Mouse (Mus musculus): Measurements from ENCODE around the gene Btrc.

Gene Btrc

DNA sequence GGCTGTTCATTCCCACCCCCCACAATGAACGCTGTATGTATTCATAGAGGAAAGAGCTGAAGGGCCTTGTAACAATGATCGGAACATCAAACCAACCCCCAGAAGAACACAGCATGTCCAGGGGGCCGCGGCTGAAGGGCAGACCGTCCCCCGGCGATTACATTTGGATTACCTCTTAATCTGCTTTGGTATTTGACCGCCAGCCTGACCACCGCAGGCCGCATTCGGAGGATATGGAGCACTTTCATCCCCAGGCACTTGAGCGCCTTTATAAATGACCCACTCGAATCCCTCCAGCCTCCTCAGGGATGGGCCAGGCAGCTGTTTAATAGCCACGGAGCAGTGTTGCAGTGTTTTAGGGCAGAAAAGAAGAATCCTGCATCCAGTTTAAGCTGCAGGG, 203.8 kb downstream of the Btrc start:
- DNase-seq (ENCODE audit: low read depth in 2 of 2, low spot score in 2 of 2): no peak

DNA sequence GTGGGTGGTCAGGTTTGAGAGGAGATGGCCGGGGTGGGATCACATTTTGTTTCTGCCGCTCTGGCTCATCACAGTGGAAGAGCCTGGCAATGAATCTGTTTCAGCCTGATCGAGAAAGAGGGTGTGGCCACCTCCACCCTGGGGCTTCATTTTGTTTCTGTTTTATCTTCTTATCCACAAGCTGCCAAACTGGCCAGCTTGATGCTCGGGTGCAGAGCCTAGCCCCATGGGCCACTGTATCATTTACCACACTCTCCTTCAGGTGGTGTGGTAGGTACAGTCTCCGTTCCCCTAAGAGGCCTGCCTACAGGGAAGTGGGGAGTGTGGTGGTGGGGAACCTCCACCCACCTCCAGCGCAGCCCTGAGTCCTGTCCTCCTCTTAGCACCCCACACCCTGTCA, 209.5 kb downstream of the Btrc start:
- no peak for DNase-seq (ENCODE audit: low read depth in 2 of 2, low spot score in 2 of 2)

DNA sequence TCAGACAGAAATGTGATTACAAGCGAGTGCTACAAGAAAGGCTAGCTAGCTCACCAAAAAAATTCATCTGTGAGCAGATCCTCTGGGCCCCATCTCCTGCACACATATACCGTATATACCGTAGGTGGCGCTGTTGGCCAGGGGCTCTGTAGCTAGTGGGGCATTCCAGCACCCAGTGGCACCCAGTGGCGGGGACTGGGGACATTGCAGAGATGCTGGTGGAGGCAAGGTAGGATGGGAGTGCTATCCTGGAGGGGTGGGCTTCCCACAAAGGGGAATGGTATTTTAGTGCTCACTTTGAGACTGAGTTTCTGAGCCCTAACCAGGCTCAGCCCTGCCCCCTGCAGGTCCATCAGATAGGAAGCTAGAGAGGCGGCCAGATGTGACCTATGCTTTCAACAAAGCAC, 210.3 kb downstream of the Btrc start:
- peak; percentile 81 to 90 for DNase-seq (ENCODE audit: low read depth in 2 of 2, low spot score in 2 of 2)

DNA sequence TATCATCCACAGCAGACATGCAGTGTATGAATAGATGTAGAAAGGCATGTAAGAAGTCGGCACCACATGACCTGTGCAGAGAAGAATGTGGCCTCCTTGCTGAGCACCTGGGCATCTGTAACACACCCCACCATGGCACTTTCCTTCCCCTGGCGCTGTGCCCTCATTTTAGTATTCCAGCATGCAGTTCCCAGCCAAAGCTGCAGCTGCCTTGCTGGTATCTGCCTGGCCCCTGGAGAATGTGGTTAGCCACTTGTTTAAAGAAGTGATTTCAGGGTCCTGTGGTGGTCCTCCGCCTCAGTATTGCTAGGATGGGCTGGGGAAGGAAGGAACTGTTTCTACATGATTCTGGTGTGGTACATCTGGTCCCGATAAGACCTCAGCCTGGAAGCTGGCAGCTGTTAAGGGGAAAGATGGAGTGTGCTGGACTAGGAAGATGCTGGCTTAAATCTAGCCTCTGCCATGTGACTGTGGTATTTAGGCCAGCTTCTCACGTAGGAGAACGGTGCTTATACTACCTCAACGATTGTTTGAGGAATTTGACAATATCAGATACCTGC, 210.9 kb downstream of the Btrc start:
- DNase-seq (ENCODE audit: low read depth in 2 of 2, low spot score in 2 of 2): no peak

DNA sequence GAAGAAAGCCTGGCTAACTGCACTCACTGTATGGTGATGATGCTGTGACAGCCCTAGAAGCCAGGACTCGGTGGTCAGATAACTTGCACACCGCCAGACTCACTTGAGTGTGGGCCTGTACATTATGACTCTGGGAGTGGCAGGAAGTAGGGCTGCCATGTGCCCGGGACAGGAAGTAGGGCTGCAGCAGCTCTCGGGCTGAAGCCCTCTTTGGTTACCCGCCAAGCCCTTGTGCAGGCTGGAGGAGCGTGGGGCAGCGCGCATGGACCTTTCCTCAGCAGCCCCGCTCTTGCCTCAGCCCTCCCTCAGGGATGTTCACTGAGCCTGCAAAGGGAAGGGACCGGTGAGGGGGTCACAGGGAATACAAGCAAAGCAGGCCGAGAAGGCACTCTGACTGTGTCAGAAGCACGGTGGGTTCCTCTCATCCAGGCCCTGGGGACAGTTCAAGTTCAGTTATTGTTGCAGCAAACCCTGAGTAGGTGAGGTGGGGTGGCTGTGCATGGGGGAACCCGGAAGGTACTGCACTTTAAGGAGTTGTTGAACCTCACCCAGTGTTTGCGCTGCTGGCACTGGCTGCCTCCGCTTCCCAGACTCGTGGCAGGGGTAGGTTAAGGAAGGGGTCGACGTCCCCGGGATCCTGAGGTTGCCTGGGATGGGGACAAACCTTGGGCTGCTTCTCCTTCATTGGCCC, 211.6 kb downstream of the Btrc start:
- peak; percentile 32 to 35 for DNase-seq (ENCODE audit: low read depth in 2 of 2, low spot score in 2 of 2)

DNA sequence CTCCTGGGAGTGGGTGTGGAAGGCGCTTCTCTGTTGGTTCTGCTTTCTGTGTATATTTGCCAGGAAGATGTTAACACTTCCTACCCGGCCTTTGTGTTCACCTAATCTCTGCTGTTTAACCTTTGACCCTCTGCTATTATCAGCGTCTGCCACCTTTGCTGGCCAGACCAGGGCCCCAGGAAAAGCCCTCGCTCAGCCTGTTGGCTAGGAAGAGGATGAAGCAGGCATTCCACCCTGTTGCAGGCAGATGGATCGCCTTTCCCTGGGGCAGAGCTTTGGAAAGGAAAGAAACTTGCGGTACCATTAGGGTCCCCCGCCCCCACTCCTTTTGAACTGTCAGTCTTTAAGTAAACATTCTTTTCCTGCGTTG, 212.1 kb downstream of the Btrc start:
- no peak for DNase-seq (ENCODE audit: low read depth in 2 of 2, low spot score in 2 of 2)

DNA sequence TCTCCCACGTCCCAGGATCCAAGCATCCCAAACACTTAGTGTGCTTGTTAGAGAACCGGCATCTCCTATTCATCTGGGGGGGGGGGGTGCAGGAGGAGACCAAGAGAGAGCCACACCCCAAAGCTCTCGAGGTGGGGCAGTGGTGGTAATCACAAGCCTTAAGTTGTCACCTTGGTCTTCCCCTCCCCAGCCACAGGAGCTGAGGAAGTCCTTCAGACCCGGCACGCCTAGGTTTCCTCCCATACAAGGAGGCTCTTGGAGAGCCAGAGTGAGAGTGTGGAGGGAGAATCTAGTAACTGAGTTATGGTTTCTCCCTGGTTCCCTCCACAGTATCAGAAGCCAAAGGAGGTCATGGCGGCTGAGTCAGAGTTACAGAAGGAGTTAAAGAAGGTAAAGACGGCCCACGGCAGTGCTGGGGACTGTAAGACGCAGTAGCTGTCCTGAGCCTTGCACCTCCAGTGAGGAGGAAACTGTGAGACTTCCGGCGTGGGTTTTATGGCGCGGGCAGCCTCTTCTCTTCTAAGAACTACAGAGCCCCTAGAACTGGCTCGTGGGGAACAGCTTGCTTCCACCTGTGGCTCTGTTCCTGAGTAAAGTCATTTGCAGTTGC, 213.7 kb downstream of the Btrc start:
- peak; percentile 27 to 48 for DNase-seq (ENCODE audit: low read depth in 2 of 2, low spot score in 2 of 2)

DNA sequence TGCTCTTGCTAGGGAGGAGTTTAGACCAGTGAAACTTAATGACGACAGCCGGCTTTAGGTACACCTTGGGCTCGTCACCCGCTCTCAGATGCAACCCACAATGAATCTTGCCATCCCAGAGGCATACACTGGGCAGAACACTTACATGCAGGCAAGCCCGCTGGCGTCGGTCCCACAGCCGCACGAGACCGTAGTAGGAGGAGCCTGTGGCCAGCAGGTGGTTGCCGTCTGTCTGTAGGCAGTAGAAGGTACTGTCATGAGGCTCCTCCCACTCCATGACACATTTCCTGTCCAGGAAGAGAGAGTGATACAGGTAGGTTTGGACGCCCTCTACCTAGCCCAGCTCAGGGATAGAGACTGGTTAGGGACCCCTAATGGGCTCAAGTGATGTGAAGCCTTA, 215.4 kb downstream of the Btrc start:
- peak in 1 of 2 experiments; percentile 32 for DNase-seq (ENCODE audit: low read depth in 2 of 2, low spot score in 2 of 2)

DNA sequence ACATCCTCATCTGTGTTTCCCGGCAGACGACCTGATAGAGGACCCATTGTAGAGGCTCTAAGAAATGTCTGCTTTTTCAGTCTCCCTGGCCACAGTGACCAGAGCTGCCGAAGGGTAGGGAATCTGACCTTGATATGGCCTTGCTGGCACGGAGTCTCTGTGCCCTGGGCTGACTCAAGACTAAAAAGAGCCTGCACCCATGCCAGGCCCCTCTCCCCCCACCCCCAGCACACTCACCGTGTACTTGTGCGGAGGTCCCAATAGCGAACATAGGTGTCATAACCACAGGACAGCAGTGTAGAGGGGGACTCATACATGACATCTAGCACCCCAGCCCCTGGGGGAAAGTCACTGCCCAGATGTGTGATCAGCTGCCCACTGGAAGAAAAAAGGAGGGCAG, 215.9 kb downstream of the Btrc start:
- DNase-seq (ENCODE audit: low read depth in 2 of 2, low spot score in 2 of 2): no peak
